Mouse (Mus musculus): ENCODE measurements around the gene Ms4a4a.

- TF ChIP-seq CTCF (conservative IDR thresholded peaks at IDR 0.05; ENCODE audit: low read length): no peak
- no peak for TF ChIP-seq NANOG (IDR thresholded peaks at IDR 0.05; ENCODE audit: borderline replicate concordance, low read length)
Observed at GRCm38 (mm10) chr19:11404527-11404926, 29.2 kb downstream of the Ms4a4a start, which contains the start of gene Ms4a4c.
